In the genomic region with DNA sequence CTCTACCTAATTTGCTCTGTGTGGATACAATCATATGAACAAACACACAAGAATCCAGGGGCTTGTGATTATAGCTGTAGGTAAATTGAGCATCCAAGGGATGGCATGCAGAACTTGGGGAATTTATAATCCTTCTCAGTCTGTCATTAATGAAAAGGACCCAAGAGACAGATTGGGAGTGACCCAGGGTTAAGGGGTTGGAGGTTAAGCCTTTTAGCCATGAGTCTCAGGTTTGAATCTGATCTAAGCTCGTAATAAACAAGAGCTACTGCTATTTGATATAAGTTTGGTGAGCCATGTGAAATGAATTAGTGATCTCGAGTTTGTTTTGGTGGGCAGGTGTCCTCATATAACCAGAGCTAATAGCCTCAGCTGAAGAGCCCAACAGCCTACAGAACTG, we compare ENCODE assay signal across 23 mouse cellular contexts.
A peak's percentile ranks its signal among the peaks of the same experiment; 100 is the strongest.
DNase-seq lines count a peak whose midpoint lies in the region; ATAC-seq lines count a peak whose summit lies in the region.
"Had no signal": no experiment of that assay in that cellular context is flagged by ENCODE, and none has a peak within 500 bp of the region (broad histone marks: within the 10 kb centered on the region; RNA-seq: fewer than 3 reads in every experiment).

No protein-coding gene starts in this region.

- ATAC-seq in limb, embryonic 11.5 days (ENCODE audit: insufficient number of reproducible peaks, low FRiP score, low TSS enrichment, low read depth), result peak; percentile 17; the same call in 1 of the 2 replicates
- ATAC-seq: forebrain, embryonic 13.5 days; forebrain, embryonic 16.5 days; hindbrain, embryonic 16.5 days; intestine, embryonic 16.5 days; Patski had no signal

- no peaks in the 10 kb centered on the region for H3K36me3 ChIP-seq in limb, embryonic 11.5 days (ENCODE audit: control insufficient read depth, insufficient read depth, low read length)
- H3K36me3 ChIP-seq in limb, embryonic 10.5 days, result no peaks in the 10 kb centered on the region
- H3K36me3 ChIP-seq in embryonic facial prominence, embryonic 10.5 days (replicated peaks), result no peaks in the 10 kb centered on the region
- H3K36me3 ChIP-seq: forebrain, embryonic 10.5 days; G1E; hindbrain, embryonic 13.5 days had no signal

- no peak overlapping the region for H3K9ac ChIP-seq in limb, embryonic 11.5 days (ENCODE audit: low read length)
- H3K9ac ChIP-seq: forebrain, embryonic 13.5 days; hindbrain, embryonic 13.5 days had no signal

- H3K4me2 ChIP-seq in limb, embryonic 11.5 days (ENCODE audit: low read depth, severe bottlenecking), result no peak overlapping the region
- H3K4me2 ChIP-seq: forebrain, embryonic 13.5 days; heart, embryonic 11.5 days; hindbrain, embryonic 13.5 days had no signal

- no peak overlapping the region for H3K4me3 ChIP-seq in limb, embryonic 11.5 days (ENCODE audit: low read depth, low read length)
- no peak overlapping the region for H3K4me3 ChIP-seq in limb, embryonic 10.5 days
- no peak overlapping the region for H3K4me3 ChIP-seq in embryonic facial prominence, embryonic 10.5 days
- H3K4me3 ChIP-seq: forebrain, embryonic 10.5 days; forebrain, embryonic 13.5 days; hindbrain, embryonic 13.5 days had no signal

- no peaks in the 10 kb centered on the region for H3K9me3 ChIP-seq in limb, embryonic 11.5 days (ENCODE audit: control insufficient read depth, low read length)
- no peaks in the 10 kb centered on the region for H3K9me3 ChIP-seq in limb, embryonic 10.5 days (replicated peaks)
- no peaks in the 10 kb centered on the region for H3K9me3 ChIP-seq in embryonic facial prominence, embryonic 10.5 days
- H3K9me3 ChIP-seq: forebrain, embryonic 10.5 days; forebrain, embryonic 13.5 days; hindbrain, embryonic 13.5 days had no signal

- DNase-seq in limb, embryonic 11.5 days (ENCODE audit: low spot score), result no peak
- no peak for DNase-seq in limb, embryonic 10.5 days (ENCODE audit: low spot score)
- peak; percentile 42 for DNase-seq in embryonic facial prominence, embryonic 10.5 days (ENCODE audit: low spot score)
- peak; percentile 54 for DNase-seq in mesoderm, embryonic 11.5 days (ENCODE audit: low read depth, low spot score)
- no peak for DNase-seq in layer of hippocampus, adult 11-12 months (ENCODE audit: low spot score)
- DNase-seq in gastrocnemius, postnatal 36 days, result no peak
- DNase-seq: adrenal gland, postnatal 10 days; adrenal gland, postnatal 36 days; cerebellum, adult 18-20 months; cerebellum, adult 9-10 months; cerebellum, postnatal 14 days; gastrocnemius, postnatal 10 days; heart, adult 11 months had no signal

- intact Hi-C loops in gastrocnemius, postnatal 36 days (cut with DNase I), result no loop called here

- H3K27ac ChIP-seq in limb, embryonic 11.5 days (replicated peaks; ENCODE audit: low read depth, low read length), result no peak overlapping the region
- H3K27ac ChIP-seq in limb, embryonic 10.5 days, result no peak overlapping the region
- H3K27ac ChIP-seq in embryonic facial prominence, embryonic 10.5 days (replicated peaks), result no peak overlapping the region
- H3K27ac ChIP-seq: forebrain, embryonic 10.5 days; forebrain, embryonic 13.5 days; hindbrain, embryonic 13.5 days had no signal

- H3K4me1 ChIP-seq in limb, embryonic 11.5 days (ENCODE audit: control insufficient read depth, insufficient read depth, low read length), result no peaks in the 10 kb centered on the region; the same call in 1 of the 2 replicates
- peaks cover 8% of the 10 kb centered on the region for H3K4me1 ChIP-seq in limb, embryonic 10.5 days
- H3K4me1 ChIP-seq in embryonic facial prominence, embryonic 10.5 days, result 0 out of 2 replicates have a peak, but pooled peaks cover 6% of the 10 kb centered on the region
- H3K4me1 ChIP-seq: forebrain, embryonic 10.5 days; forebrain, embryonic 13.5 days had no signal

- H3K27me3 ChIP-seq in limb, embryonic 11.5 days (ENCODE audit: control insufficient read depth, insufficient read depth, low read length), result no peaks in the 10 kb centered on the region
- H3K27me3 ChIP-seq in limb, embryonic 10.5 days (ENCODE audit: low read depth, poor library complexity, severe bottlenecking), result no peaks in the 10 kb centered on the region
- H3K27me3 ChIP-seq in embryonic facial prominence, embryonic 10.5 days (replicated peaks; ENCODE audit: low read depth, poor library complexity, severe bottlenecking), result peaks cover 16% of the 10 kb centered on the region; the same call in 1 of the 2 replicates
- H3K27me3 ChIP-seq: CH12.LX; forebrain, embryonic 13.5 days; hindbrain, embryonic 13.5 days; Patski had no signal

- 24% methylated on average over 2 of the region's 2 CpGs for WGBS in limb, embryonic 11.5 days
- WGBS in limb, embryonic 10.5 days, result 39% methylated on average over 2 of the region's 2 CpGs
- WGBS in embryonic facial prominence, embryonic 10.5 days, result 25% methylated on average over 2 of the region's 2 CpGs

Comparison
In these comparisons a context has a peak if more than half of its experiments do, and no peak if none do; other contexts are left out.
1. DNase-seq: peak in embryonic facial prominence, embryonic 10.5 days (single experiment) and mesoderm, embryonic 11.5 days (single experiment); none in limb, embryonic 11.5 days (single experiment), limb, embryonic 10.5 days (single experiment), layer of hippocampus, adult 11-12 months (single experiment) and gastrocnemius, postnatal 36 days (0 of 2).